Mouse (Mus musculus) cerebellum, adult 8-10 months (tissue): Measurements from ENCODE around the gene Ppm1h.

Experiments used
- DNase-seq: peaks from one replicate; pipeline ENCODE4 v3.0.0; 2022

Ppm1h gene

GRCm38 (mm10) chr10:122819808-122820207 lies 141.2 kb downstream of the Ppm1h start:
- no peak for DNase-seq

- DNase-seq: peak; percentile 50
These were observed 143.0 kb downstream of the Ppm1h start for GRCm38 (mm10) chr10:122821549-122821948.

- no peak for DNase-seq
These were observed 145.1 kb downstream of the Ppm1h start for GRCm38 (mm10) chr10:122823642-122824041.

GRCm38 (mm10) chr10:122826696-122827331 lies 148.3 kb downstream of the Ppm1h start:
- DNase-seq: no peak

GRCm38 (mm10) chr10:122827719-122828414 lies 149.3 kb downstream of the Ppm1h start:
- DNase-seq: no peak

- no peak for DNase-seq
These were observed 151.2 kb downstream of the Ppm1h start for GRCm38 (mm10) chr10:122829801-122830217.

- DNase-seq: no peak
These were observed 152.1 kb downstream of the Ppm1h start for GRCm38 (mm10) chr10:122830638-122831037.

- DNase-seq: peak; percentile 90
These were observed 163.5 kb downstream of the Ppm1h start for GRCm38 (mm10) chr10:122842014-122842413.

GRCm38 (mm10) chr10:122842961-122843360 lies 164.4 kb downstream of the Ppm1h start:
- DNase-seq: no peak

GRCm38 (mm10) chr10:122845471-122845870 lies 166.9 kb downstream of the Ppm1h start:
- DNase-seq: peak; percentile 58

- no peak for DNase-seq
These were observed 167.9 kb downstream of the Ppm1h start for GRCm38 (mm10) chr10:122846476-122846875.

GRCm38 (mm10) chr10:122848020-122848457 lies 169.5 kb downstream of the Ppm1h start:
- no peak for DNase-seq

- no peak for DNase-seq
These were observed 173.0 kb downstream of the Ppm1h start for GRCm38 (mm10) chr10:122851267-122852160.

- DNase-seq: no peak
These were observed 176.0 kb downstream of the Ppm1h start for GRCm38 (mm10) chr10:122854571-122854970.

- DNase-seq: no peak
These were observed 176.6 kb downstream of the Ppm1h start for GRCm38 (mm10) chr10:122855149-122855548.

- no peak for DNase-seq
These were observed 177.6 kb downstream of the Ppm1h start for GRCm38 (mm10) chr10:122856040-122856764.

GRCm38 (mm10) chr10:122857155-122857554 lies 178.6 kb downstream of the Ppm1h start:
- DNase-seq: no peak

- DNase-seq: no peak
These were observed 180.5 kb downstream of the Ppm1h start for GRCm38 (mm10) chr10:122858904-122859641.

GRCm38 (mm10) chr10:122859642-122859997 lies 181.1 kb downstream of the Ppm1h start:
- no peak for DNase-seq

- DNase-seq: no peak
These were observed 181.5 kb downstream of the Ppm1h start for GRCm38 (mm10) chr10:122860076-122860475.

GRCm38 (mm10) chr10:122861696-122862385 lies 183.3 kb downstream of the Ppm1h start:
- DNase-seq: no peak
